In the genomic region with DNA sequence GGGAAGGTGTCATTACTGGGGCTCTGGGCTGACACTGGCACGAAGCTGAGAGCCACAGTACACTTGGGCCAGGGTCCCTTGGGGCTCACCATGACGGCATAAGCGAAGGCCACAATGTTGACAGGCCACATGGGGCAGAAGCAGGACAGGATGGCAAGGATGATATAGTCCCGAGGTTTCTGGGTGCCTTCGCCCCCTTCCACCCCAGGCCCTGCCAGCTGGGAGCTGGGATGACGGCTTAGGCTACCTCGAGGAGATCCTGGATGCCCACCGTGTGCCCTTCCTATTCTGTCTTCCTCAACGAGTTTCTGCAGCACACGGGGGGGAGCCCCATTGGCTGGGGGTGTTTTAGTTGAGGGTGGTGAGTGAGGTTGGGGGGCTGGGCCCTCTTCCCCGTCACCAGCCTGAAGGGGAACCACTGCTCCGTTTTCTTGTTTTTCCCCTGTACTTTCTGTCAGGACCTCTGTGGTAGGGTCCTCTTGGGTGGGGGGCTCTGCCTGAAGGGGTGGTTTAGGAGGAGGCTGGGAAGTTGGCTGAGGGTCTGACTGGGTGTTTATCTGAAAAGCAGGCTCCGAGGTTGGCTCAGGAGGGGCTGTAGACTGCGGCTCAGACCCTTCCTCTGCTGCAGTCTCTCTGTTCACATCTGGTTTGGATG, we compare ENCODE assay signal across 9 mouse cellular contexts. TPM values are rescaled to one million over a fixed set of nuclear protein-coding genes. Genes with fewer than 3 reads are reported as not detected.
A peak's percentile ranks its signal among the peaks of the same experiment; 100 is the strongest.
DNase-seq lines count a peak whose midpoint lies in the region; ATAC-seq and TF ChIP-seq lines count a peak whose summit lies in the region.
"Had no signal": no experiment of that assay in that cellular context is flagged by ENCODE, and none has a peak within 500 bp of the region (broad histone marks: within the 10 kb centered on the region; RNA-seq: fewer than 3 reads in every experiment).

No protein-coding gene starts in this region.

- WGBS in forebrain, embryonic 14.5 days, result 85% methylated on average over 14 of the region's 14 CpGs
- 65% methylated on average over 14 of the region's 14 CpGs for WGBS in limb, embryonic 15.5 days

- DNase-seq in heart, adult 11 months, result peak; percentile 90
- no peak for DNase-seq in heart, adult 8-10 months (ENCODE audit: low spot score)
- DNase-seq in forebrain, embryonic 14.5 days (ENCODE audit: low spot score), result no peak
- DNase-seq in urinary bladder, postnatal 25 days (ENCODE audit: low spot score), result no peak
- no peak for DNase-seq in T-cell, adult 2 months (ENCODE audit: low spot score)
- DNase-seq: kidney, adult 8-10 months had no signal

- TF ChIP-seq CTCF in E14TG2a.4 (conservative IDR thresholded peaks at IDR 0.05; ENCODE audit: low read length), result no peak

- H3K4me1 ChIP-seq in E14TG2a.4 (replicated peaks; ENCODE audit: low read depth, low read length), result peaks cover 84% of the 10 kb centered on the region
- peaks cover 48% of the 10 kb centered on the region for H3K4me1 ChIP-seq in forebrain, embryonic 14.5 days (ENCODE audit: control insufficient read depth, insufficient read depth, low read length)
- peaks cover 88% of the 10 kb centered on the region for H3K4me1 ChIP-seq in limb, embryonic 15.5 days

- peak overlapping the region; percentile 64 for H3K4me2 ChIP-seq in forebrain, embryonic 14.5 days (ENCODE audit: low read length)
- H3K4me2 ChIP-seq in limb, embryonic 15.5 days, result peak overlapping the region; percentile 85

- no peak for ATAC-seq in forebrain, embryonic 14.5 days
- no peak for ATAC-seq in limb, embryonic 15.5 days (ENCODE audit: insufficient number of reproducible peaks, low FRiP score, low TSS enrichment, low read depth)
- no peak for ATAC-seq in megakaryocyte, adult 5-6 weeks (ENCODE audit: poor library complexity, severe bottlenecking)

- no peak overlapping the region for H3K27ac ChIP-seq in forebrain, embryonic 14.5 days (ENCODE audit: low read depth, low read length)
- H3K27ac ChIP-seq in limb, embryonic 15.5 days, result peak overlapping the region; percentile 89

- H3K9ac ChIP-seq in forebrain, embryonic 14.5 days (ENCODE audit: low read length), result peak overlapping the region; percentile 85; the same call in 1 of the 2 replicates
- peak overlapping the region; percentile 64 for H3K9ac ChIP-seq in limb, embryonic 15.5 days

- no peaks in the 10 kb centered on the region for H3K9me3 ChIP-seq in E14TG2a.4 (ENCODE audit: low read length)
- no peaks in the 10 kb centered on the region for H3K9me3 ChIP-seq in forebrain, embryonic 14.5 days (replicated peaks; ENCODE audit: control insufficient read depth, low read length)
- no peaks in the 10 kb centered on the region for H3K9me3 ChIP-seq in limb, embryonic 15.5 days

- peak overlapping the region; percentile 77 for H3K4me3 ChIP-seq in E14TG2a.4 (replicated peaks; ENCODE audit: low read length)
- H3K4me3 ChIP-seq in forebrain, embryonic 14.5 days (ENCODE audit: low read depth, low read length), result no peak overlapping the region
- peak overlapping the region; percentile 63 for H3K4me3 ChIP-seq in limb, embryonic 15.5 days

- H3K36me3 ChIP-seq in E14TG2a.4 (ENCODE audit: insufficient read depth, low read length), result peaks cover 56% of the 10 kb centered on the region
- H3K36me3 ChIP-seq in forebrain, embryonic 14.5 days (ENCODE audit: control insufficient read depth, insufficient read depth, low read length), result peaks cover 45% of the 10 kb centered on the region
- H3K36me3 ChIP-seq in limb, embryonic 15.5 days, result peaks cover 36% of the 10 kb centered on the region

- no peaks in the 10 kb centered on the region for H3K27me3 ChIP-seq in E14TG2a.4 (ENCODE audit: insufficient read depth, low read length)
- no peaks in the 10 kb centered on the region for H3K27me3 ChIP-seq in forebrain, embryonic 14.5 days (replicated peaks; ENCODE audit: control insufficient read depth, insufficient read depth, low read length)
- H3K27me3 ChIP-seq in limb, embryonic 15.5 days, result no peaks in the 10 kb centered on the region

RNA-seq across cellular contexts. Expression of gene Gm42742, which starts 1.5 kb away (rescaled TPM):
- 10 to 100 TPM; 28.1 to 33.3 (median 31.4) TPM for total RNA-seq in heart, adult 8-10 months (2022)
- polyA plus RNA-seq in forebrain, embryonic 14.5 days (2014; fragmentation: Nextera tagmentation; extraction: Ambion mirVana), result 65.0 and 68.5 TPM in 2 replicates
- polyA plus RNA-seq in limb, embryonic 15.5 days (2015; fragmentation: Nextera tagmentation; extraction: Ambion mirVana), result 28.9 and 58.2 TPM in 2 replicates
- 15.4 TPM in 1 of 2 replicates, not detected in the other for total RNA-seq in megakaryocyte, adult 5-6 weeks (2015)
- total RNA-seq in megakaryocyte, adult 5-6 weeks (2017), result 45.4 TPM in 1 of 2 replicates, not detected in the other

RNA-seq across cellular contexts. Expression of gene Prrt2, which starts 1.6 kb away (rescaled TPM):
- total RNA-seq in heart, adult 8-10 months (2022), result 1 to 10 TPM in 1 of 4 experiments, under 1 TPM in 1, not detected in 2; 0.87 to 1.1 TPM
- 13.7 and 20.1 TPM in 2 replicates for polyA plus RNA-seq in forebrain, embryonic 14.5 days (2014; fragmentation: Nextera tagmentation; extraction: Ambion mirVana)
- 16.5 and 17.5 TPM in 2 replicates for polyA plus RNA-seq in limb, embryonic 15.5 days (2015; fragmentation: Nextera tagmentation; extraction: Ambion mirVana)
- 0.20 and 1.8 TPM in 2 replicates for total RNA-seq in megakaryocyte, adult 5-6 weeks (2015)
- 2.4 and 3.0 TPM in 2 replicates for total RNA-seq in megakaryocyte, adult 5-6 weeks (2017)

RNA-seq across cellular contexts. Expression of gene Pagr1a, which starts 2.3 kb away (rescaled TPM):
- total RNA-seq in heart, adult 8-10 months (2022), result 10 to 100 TPM in 2 of 4 experiments, 1 to 10 TPM in 2; 8.3 to 22.2 (median 10.5) TPM
- 22.3 and 25.1 TPM in 2 replicates for polyA plus RNA-seq in forebrain, embryonic 14.5 days (2014; fragmentation: Nextera tagmentation; extraction: Ambion mirVana)
- 46.7 and 85.6 TPM in 2 replicates for polyA plus RNA-seq in limb, embryonic 15.5 days (2015; fragmentation: Nextera tagmentation; extraction: Ambion mirVana)
- total RNA-seq in megakaryocyte, adult 5-6 weeks (2015), result 40.7 and 62.5 TPM in 2 replicates
- 25.5 and 67.0 TPM in 2 replicates for total RNA-seq in megakaryocyte, adult 5-6 weeks (2017)

RNA-seq across cellular contexts. Expression of gene Pagr1b, which starts 3.1 kb away (rescaled TPM):
- total RNA-seq in heart, adult 8-10 months (2022), result not detected
- polyA plus RNA-seq in forebrain, embryonic 14.5 days (2014; fragmentation: Nextera tagmentation; extraction: Ambion mirVana), result 0.34 and 0.74 TPM in 2 replicates
- 0.63 and 1.8 TPM in 2 replicates for polyA plus RNA-seq in limb, embryonic 15.5 days (2015; fragmentation: Nextera tagmentation; extraction: Ambion mirVana)
- 0.54 and 1.6 TPM in 2 replicates for total RNA-seq in megakaryocyte, adult 5-6 weeks (2015)
- not detected in 2 replicates for total RNA-seq in megakaryocyte, adult 5-6 weeks (2017)

RNA-seq across cellular contexts. Expression of gene Mvp, which starts 5.0 kb away (rescaled TPM):
- 10 to 100 TPM; 59.3 to 81.8 (median 73.5) TPM for total RNA-seq in heart, adult 8-10 months (2022)
- 1.8 and 2.7 TPM in 2 replicates for polyA plus RNA-seq in forebrain, embryonic 14.5 days (2014; fragmentation: Nextera tagmentation; extraction: Ambion mirVana)
- polyA plus RNA-seq in limb, embryonic 15.5 days (2015; fragmentation: Nextera tagmentation; extraction: Ambion mirVana), result 13.1 and 17.0 TPM in 2 replicates
- 5.6 and 6.0 TPM in 2 replicates for total RNA-seq in megakaryocyte, adult 5-6 weeks (2015)
- 48.1 and 50.6 TPM in 2 replicates for total RNA-seq in megakaryocyte, adult 5-6 weeks (2017)
